Mouse (Mus musculus): ENCODE measurements around the gene Col8a1. TPM values are rescaled to one million over a fixed set of nuclear protein-coding genes. Genes with fewer than 3 reads are reported as not detected.

Col8a1 gene
- polyA plus RNA-seq, 1 experiment = 0.25 TPM

- TF ChIP-seq POLR2A (IDR thresholded peaks at IDR 0.05; ENCODE audit: low read depth, low read length) (no peak), CTCF (IDR thresholded peaks at IDR 0.05; ENCODE audit: extremely low read depth, insufficient read length, insufficient replicate concordance, low read depth, low read length) (no peak)
- Histone ChIP-seq H3K27me3 (ENCODE audit: control insufficient read depth, insufficient read depth, low read length) (no peaks in the 10 kb centered on the region), H3K27ac (ENCODE audit: insufficient read depth, low read depth, low read length) (peak overlapping the region; percentile 30), H3K4me1 (ENCODE audit: control insufficient read depth, insufficient read depth, insufficient read length, low read length) (peaks cover 3% of the 10 kb centered on the region; the same call in 1 of the 2 replicates), H3K36me3 (ENCODE audit: control insufficient read depth, insufficient read depth, low read length) (no peaks in the 10 kb centered on the region), H3K4me3 (ENCODE audit: low read depth, low read length) (no peak overlapping the region)
- WGBS = 21% methylated on average over 5 of the region's 5 CpGs
Observed at GRCm38 (mm10) chr16:57685790-57686399, 68.6 kb downstream of the Col8a1 start.

- Histone ChIP-seq H3K36me3 (ENCODE audit: control insufficient read depth, insufficient read depth, low read length) (no peaks in the 10 kb centered on the region), H3K27ac (ENCODE audit: insufficient read depth, low read depth, low read length) (no peak overlapping the region), H3K4me1 (ENCODE audit: control insufficient read depth, insufficient read depth, insufficient read length, low read length) (no peaks in the 10 kb centered on the region), H3K27me3 (ENCODE audit: control insufficient read depth, insufficient read depth, low read length) (no peaks in the 10 kb centered on the region), H3K4me3 (ENCODE audit: low read depth, low read length) (no peak overlapping the region)
- TF ChIP-seq CTCF (IDR thresholded peaks at IDR 0.05; ENCODE audit: extremely low read depth, insufficient read length, insufficient replicate concordance, low read depth, low read length) (no peak), POLR2A (IDR thresholded peaks at IDR 0.05; ENCODE audit: low read depth, low read length) (no peak)
- WGBS = 59% methylated on average over 2 of the region's 2 CpGs
Observed at GRCm38 (mm10) chr16:57672251-57672650, 82.3 kb downstream of the Col8a1 start.

GRCm38 (mm10) chr16:57671637-57672036, 82.9 kb downstream of the Col8a1 start:
- Histone ChIP-seq H3K4me3 (ENCODE audit: low read depth, low read length) (no peak overlapping the region), H3K36me3 (ENCODE audit: control insufficient read depth, insufficient read depth, low read length) (no peaks in the 10 kb centered on the region), H3K27ac (ENCODE audit: insufficient read depth, low read depth, low read length) (no peak overlapping the region), H3K27me3 (ENCODE audit: control insufficient read depth, insufficient read depth, low read length) (no peaks in the 10 kb centered on the region), H3K4me1 (ENCODE audit: control insufficient read depth, insufficient read depth, insufficient read length, low read length) (no peaks in the 10 kb centered on the region)
- no peak for TF ChIP-seq CTCF (IDR thresholded peaks at IDR 0.05; ENCODE audit: extremely low read depth, insufficient read length, insufficient replicate concordance, low read depth, low read length)
- TF ChIP-seq POLR2A (IDR thresholded peaks at IDR 0.05; ENCODE audit: low read depth, low read length) = no peak
- WGBS = 74% methylated on average over 2 of the region's 2 CpGs

DNA sequence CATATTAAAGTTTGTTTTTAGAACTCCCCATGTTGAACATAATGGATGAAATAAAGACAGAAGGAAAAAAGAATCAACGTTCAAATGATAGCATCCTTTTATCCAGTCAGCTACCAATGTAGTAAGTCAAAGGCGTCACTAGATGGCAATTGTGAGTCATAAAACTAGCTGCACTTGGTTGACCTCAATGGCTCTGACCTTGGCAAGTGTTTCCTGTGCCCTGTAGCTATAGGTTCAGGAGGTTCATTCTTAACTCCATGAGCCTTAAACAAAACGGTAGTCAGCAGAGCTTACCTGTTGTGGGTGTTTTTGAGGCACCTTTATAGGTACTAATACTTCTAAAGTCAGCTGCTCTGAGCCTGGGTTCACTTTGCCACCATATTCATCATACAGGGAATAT, 85.2 kb downstream of the Col8a1 start:
- no peaks in the 10 kb centered on the region for H3K4me1 ChIP-seq (ENCODE audit: control insufficient read depth, insufficient read depth, insufficient read length, low read length)
- 7% methylated on average over 3 of the region's 3 CpGs for WGBS
- H3K4me3 ChIP-seq (ENCODE audit: low read depth, low read length) = no peak overlapping the region
- H3K36me3 ChIP-seq (ENCODE audit: control insufficient read depth, insufficient read depth, low read length) = no peaks in the 10 kb centered on the region
- H3K27me3 ChIP-seq (ENCODE audit: control insufficient read depth, insufficient read depth, low read length) = no peaks in the 10 kb centered on the region
- no peak overlapping the region for H3K27ac ChIP-seq (ENCODE audit: insufficient read depth, low read depth, low read length)
- TF ChIP-seq CTCF (IDR thresholded peaks at IDR 0.05; ENCODE audit: extremely low read depth, insufficient read length, insufficient replicate concordance, low read depth, low read length) (no peak), POLR2A (IDR thresholded peaks at IDR 0.05; ENCODE audit: low read depth, low read length) (no peak)

DNA sequence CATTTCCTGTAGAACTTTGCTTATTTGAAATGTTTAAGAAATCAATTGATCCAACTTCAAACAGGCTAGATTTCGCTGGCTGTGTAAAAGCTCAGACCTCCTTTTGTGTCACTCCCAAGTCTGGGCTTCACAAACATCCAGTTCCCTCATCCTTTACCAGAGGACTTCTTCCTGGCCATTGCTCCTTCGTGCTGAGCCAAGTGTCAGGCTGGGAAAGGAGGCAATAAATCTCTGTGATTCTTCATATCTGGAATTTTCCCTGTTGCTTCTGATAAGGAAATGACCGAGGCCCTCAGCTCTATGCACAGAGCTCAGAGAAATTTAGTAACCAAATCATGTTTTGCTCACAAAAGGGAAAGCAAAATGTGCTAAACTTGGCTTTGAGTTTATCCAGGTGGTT, 91.9 kb downstream of the Col8a1 start:
- no peak overlapping the region for H3K4me3 ChIP-seq (ENCODE audit: low read depth, low read length)
- H3K27me3 ChIP-seq (ENCODE audit: control insufficient read depth, insufficient read depth, low read length) = no peaks in the 10 kb centered on the region
- H3K36me3 ChIP-seq (ENCODE audit: control insufficient read depth, insufficient read depth, low read length) = no peaks in the 10 kb centered on the region
- no peak overlapping the region for H3K27ac ChIP-seq (ENCODE audit: insufficient read depth, low read depth, low read length)
- WGBS = 26% methylated on average over 3 of the region's 3 CpGs
- no peaks in the 10 kb centered on the region for H3K4me1 ChIP-seq (ENCODE audit: control insufficient read depth, insufficient read depth, insufficient read length, low read length)
- TF ChIP-seq CTCF (IDR thresholded peaks at IDR 0.05; ENCODE audit: extremely low read depth, insufficient read length, insufficient replicate concordance, low read depth, low read length) (no peak), POLR2A (IDR thresholded peaks at IDR 0.05; ENCODE audit: low read depth, low read length) (no peak)

GRCm38 (mm10) chr16:57649888-57650287, 104.6 kb downstream of the Col8a1 start:
- 16% methylated on average over 2 of the region's 2 CpGs for WGBS
- Histone ChIP-seq H3K4me3 (ENCODE audit: low read depth, low read length) (no peak overlapping the region), H3K27me3 (ENCODE audit: control insufficient read depth, insufficient read depth, low read length) (no peaks in the 10 kb centered on the region), H3K4me1 (ENCODE audit: control insufficient read depth, insufficient read depth, insufficient read length, low read length) (no peaks in the 10 kb centered on the region), H3K36me3 (ENCODE audit: control insufficient read depth, insufficient read depth, low read length) (no peaks in the 10 kb centered on the region), H3K27ac (ENCODE audit: insufficient read depth, low read depth, low read length) (no peak overlapping the region)
- TF ChIP-seq CTCF (IDR thresholded peaks at IDR 0.05; ENCODE audit: extremely low read depth, insufficient read length, insufficient replicate concordance, low read depth, low read length) (no peak), POLR2A (IDR thresholded peaks at IDR 0.05; ENCODE audit: low read depth, low read length) (no peak)

DNA sequence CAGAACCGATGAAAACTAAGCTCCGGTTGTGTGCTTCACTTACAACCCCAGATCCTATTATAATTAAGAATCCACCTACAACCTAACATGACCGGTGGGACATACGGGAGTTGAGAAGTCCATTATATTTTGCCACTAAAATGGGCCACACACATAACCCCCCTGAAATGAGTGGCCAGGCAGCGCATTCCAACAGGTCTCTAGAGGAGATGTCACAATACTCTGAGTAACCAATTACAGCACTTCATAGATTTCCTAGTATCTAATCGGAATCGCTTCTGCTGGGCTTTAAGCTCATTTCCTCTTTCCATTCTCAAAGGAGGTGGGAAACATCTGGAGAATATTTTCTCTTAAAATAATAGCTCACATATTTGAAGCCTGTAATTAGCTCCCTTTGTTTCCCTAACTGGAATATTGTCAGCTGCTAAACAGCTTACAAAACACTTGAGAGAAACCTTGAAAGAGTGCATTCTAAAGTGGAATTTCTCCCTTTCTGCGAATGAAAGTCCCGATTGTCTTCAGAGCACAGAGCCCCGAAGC, 113.1 kb downstream of the Col8a1 start:
- Histone ChIP-seq H3K4me3 (ENCODE audit: low read depth, low read length) (no peak overlapping the region), H3K4me1 (ENCODE audit: control insufficient read depth, insufficient read depth, insufficient read length, low read length) (peaks cover 2% of the 10 kb centered on the region; the same call in 1 of the 2 replicates), H3K36me3 (ENCODE audit: control insufficient read depth, insufficient read depth, low read length) (no peaks in the 10 kb centered on the region), H3K27ac (ENCODE audit: insufficient read depth, low read depth, low read length) (no peak overlapping the region), H3K27me3 (ENCODE audit: control insufficient read depth, insufficient read depth, low read length) (no peaks in the 10 kb centered on the region)
- TF ChIP-seq CTCF (IDR thresholded peaks at IDR 0.05; ENCODE audit: extremely low read depth, insufficient read length, insufficient replicate concordance, low read depth, low read length) (no peak), POLR2A (IDR thresholded peaks at IDR 0.05; ENCODE audit: low read depth, low read length) (no peak)
- 83% methylated on average over 10 of the region's 10 CpGs for WGBS
